Mouse (Mus musculus): ENCODE results near the gene AC170998.1.

GRCm38 (mm10) chr17:28766781-28767515 lies 41.1 kb downstream of the AC170998.1 start:
- TF ChIP-seq CTCF (IDR thresholded peaks at IDR 0.05; ENCODE audit: low read depth) (no peak), EP300 (IDR thresholded peaks at IDR 0.05; ENCODE audit: low read depth) (no peak)
